8 mouse cellular contexts compared by ENCODE assay signal in the genomic region with DNA sequence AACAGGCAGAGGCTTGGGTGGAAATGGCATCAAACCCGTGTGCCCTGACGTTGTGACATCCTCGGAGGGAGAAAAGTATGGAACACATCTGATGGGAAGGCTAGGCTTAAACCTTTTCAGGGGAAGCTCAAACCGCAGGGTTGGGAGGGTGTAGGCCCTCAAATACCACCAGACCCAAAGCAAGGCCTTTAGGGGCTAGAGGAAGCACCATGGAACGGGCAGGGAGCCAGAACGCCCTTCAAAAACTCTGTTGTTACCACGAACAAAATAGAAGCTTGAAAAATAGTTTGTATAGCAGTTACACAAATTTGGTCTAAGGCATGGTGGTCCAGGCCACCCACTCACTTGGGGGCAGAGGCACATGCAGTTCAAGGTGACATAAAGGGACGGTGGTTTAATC. TPM values are rescaled to one million over a fixed set of nuclear protein-coding genes. Genes with fewer than 3 reads are reported as not detected.
DNase-seq lines count a peak whose midpoint lies in the region; ATAC-seq and TF ChIP-seq lines count a peak whose summit lies in the region.

No protein-coding gene starts in this region.

- H3K27ac ChIP-seq in heart, embryonic 10.5 days, result peak overlapping the region; percentile 79; the same call in 1 of the 2 replicates
- no peak overlapping the region for H3K27ac ChIP-seq in liver, postnatal 0 days (ENCODE audit: low read depth)

- peak overlapping the region; percentile 66 for H3K4me2 ChIP-seq in liver, postnatal 0 days (ENCODE audit: low read depth, low read length)

- 33% methylated on average over 8 of the region's 8 CpGs for WGBS in heart, embryonic 10.5 days
- 22% methylated on average over 8 of the region's 8 CpGs for WGBS in liver, postnatal 0 days (ENCODE audit: insufficient replicate concordance)

- H3K36me3 ChIP-seq in heart, embryonic 10.5 days, result no peaks in the 10 kb centered on the region
- no peaks in the 10 kb centered on the region for H3K36me3 ChIP-seq in liver, postnatal 0 days (replicated peaks; ENCODE audit: insufficient read depth, low read length)

- H3K4me1 ChIP-seq in heart, embryonic 10.5 days, result peaks cover 10% of the 10 kb centered on the region
- peaks cover 8% of the 10 kb centered on the region; the same call in 1 of the 2 replicates for H3K4me1 ChIP-seq in liver, postnatal 0 days (ENCODE audit: insufficient read depth)

- no peak for TF ChIP-seq CTCF in liver, postnatal 0 days (IDR thresholded peaks at IDR 0.05; ENCODE audit: low read depth)

- peak overlapping the region; percentile 69 for H3K4me3 ChIP-seq in heart, embryonic 10.5 days
- 0 out of 2 replicates have a peak overlapping the region, but pooled peaks have one; percentile 24 for H3K4me3 ChIP-seq in liver, postnatal 0 days (ENCODE audit: low read depth, low read length)

- TF ChIP-seq EP300 in liver, postnatal 0 days (IDR thresholded peaks at IDR 0.05; ENCODE audit: low read depth), result no peak

- DNase-seq in heart, embryonic 10.5 days (ENCODE audit: low spot score), result no peak
- DNase-seq in heart, postnatal 4 days, result no peak
- DNase-seq in liver, postnatal 0 days, result no peak
- no peak for DNase-seq in retina, embryonic 14.5 days (ENCODE audit: low spot score)
- DNase-seq in adrenal gland, adult 18-20 months (ENCODE audit: low spot score in 2 of 2), result no peak
- DNase-seq in cerebellum, adult 11 months, result no peak

- ATAC-seq in CD4-positive, CD25-positive, alpha-beta regulatory T cell, adult 4 months, result peak; percentile 24
- peak; percentile 29 to 53 for ATAC-seq in hematopoietic stem cell, adult 5-6 weeks (replicated peaks in 1 of 2; ENCODE audit: insufficient read depth in 1 of 2, low FRiP score in 2 of 2, low TSS enrichment in 1 of 2, low read depth in 1 of 2, poor library complexity in 2 of 2, severe bottlenecking in 2 of 2)
- no peak for ATAC-seq in liver, postnatal 0 days

- no peaks in the 10 kb centered on the region for H3K9me3 ChIP-seq in heart, embryonic 10.5 days
- H3K9me3 ChIP-seq in liver, postnatal 0 days (ENCODE audit: low read length), result no peaks in the 10 kb centered on the region

- peaks cover 42% of the 10 kb centered on the region for H3K27me3 ChIP-seq in heart, embryonic 10.5 days (ENCODE audit: insufficient read depth, poor library complexity, severe bottlenecking)
- H3K27me3 ChIP-seq in liver, postnatal 0 days (ENCODE audit: insufficient read depth, low read length), result peaks cover 31% of the 10 kb centered on the region

- no peak overlapping the region for H3K9ac ChIP-seq in liver, postnatal 0 days (replicated peaks)

RNA-seq across cellular contexts. Expression of gene Ankrd60, which starts 0.4 kb away (rescaled TPM):
- polyA plus RNA-seq in heart, embryonic 10.5 days (2016; fragmentation: Nextera tagmentation; extraction: Ambion mirVana), result not detected in 2 replicates
- total RNA-seq in heart, postnatal 4 days (2021), result not detected
- under 1 TPM in 1 of 2 experiments, not detected in 1; 0.86 TPM for polyA plus RNA-seq in CD4-positive, CD25-positive, alpha-beta regulatory T cell, adult 4 months (2017; shearing (Covaris generic))
- total RNA-seq in hematopoietic stem cell, adult 5-6 weeks (2017), result not detected in 2 replicates
- polyA plus RNA-seq in liver, postnatal 0 days (2015; fragmentation: Nextera tagmentation; extraction: Ambion mirVana), result not detected in 2 replicates
- not detected for total RNA-seq in adrenal gland, adult 18-20 months (2021)

RNA-seq across cellular contexts. Expression of gene 1700021F07Rik, which starts 56.2 kb away (rescaled TPM):
- not detected in 2 replicates for polyA plus RNA-seq in heart, embryonic 10.5 days (2016; fragmentation: Nextera tagmentation; extraction: Ambion mirVana)
- total RNA-seq in heart, postnatal 4 days (2021), result not detected
- polyA plus RNA-seq in CD4-positive, CD25-positive, alpha-beta regulatory T cell, adult 4 months (2017; shearing (Covaris generic)), result not detected
- total RNA-seq in hematopoietic stem cell, adult 5-6 weeks (2017), result not detected in 2 replicates
- polyA plus RNA-seq in liver, postnatal 0 days (2015; fragmentation: Nextera tagmentation; extraction: Ambion mirVana), result not detected in 2 replicates
- total RNA-seq in adrenal gland, adult 18-20 months (2021), result not detected
